In genomic region chr7:127014320-127014719, GRCm38 (mm10) we compare ENCODE assay signal across 7 mouse cellular contexts. TPM values are rescaled to one million over a fixed set of nuclear protein-coding genes. Genes with fewer than 3 reads are reported as not detected.
DNase-seq lines count a peak whose midpoint lies in the region; ATAC-seq and TF ChIP-seq lines count a peak whose summit lies in the region.

Gene Mvp (minus strand): TSS chr7:127014621.

- TF ChIP-seq CTCF in G1E (IDR thresholded peaks at IDR 0.05; ENCODE audit: low read depth, low read length), result no peak

- peak within 1 kb of the TSS; percentile 99 for H3K27ac ChIP-seq in heart, embryonic 16.5 days (ENCODE audit: low read length)

- H3K36me3 ChIP-seq in G1E (replicated peaks), result peaks cover 75% of the 10 kb centered on the region
- H3K36me3 ChIP-seq in heart, embryonic 16.5 days (ENCODE audit: control insufficient read depth, insufficient read depth), result peaks cover 11% of the 10 kb centered on the region; the same call in 1 of the 2 replicates
- no peaks in the 10 kb centered on the region; the same call in 1 of the 2 replicates for H3K36me3 ChIP-seq in splenic B cell, adult 2 months (ENCODE audit: control insufficient read depth, insufficient read depth, low read length, poor library complexity, severe bottlenecking)

- DNase-seq in G1E (ENCODE audit: low spot score), result no peak
- DNase-seq in adrenal gland, postnatal 4 days (ENCODE audit: low spot score in 2 of 2), result peak in 1 of 2 experiments; percentile 49
- DNase-seq in kidney, postnatal 14 days, result peak; percentile 84
- peak; percentile 75 for DNase-seq in splenic B cell, adult 2 months (ENCODE audit: low read depth, low spot score)

- peaks cover 86% of the 10 kb centered on the region for H3K4me1 ChIP-seq in G1E (ENCODE audit: insufficient read depth, low read depth, low read length)
- H3K4me1 ChIP-seq in heart, embryonic 16.5 days (ENCODE audit: control insufficient read depth, insufficient read depth, low read length), result peaks cover 33% of the 10 kb centered on the region

- WGBS in heart, embryonic 16.5 days, result 21% methylated on average over 11 of the region's 11 CpGs

- peak within 1 kb of the TSS; percentile 64 for H3K9ac ChIP-seq in heart, embryonic 16.5 days (ENCODE audit: low read length)

- no peaks in the 10 kb centered on the region for H3K9me3 ChIP-seq in G1E (replicated peaks)
- H3K9me3 ChIP-seq in heart, embryonic 16.5 days (replicated peaks; ENCODE audit: control insufficient read depth, low read length), result no peaks in the 10 kb centered on the region

- H3K4me3 ChIP-seq in G1E (ENCODE audit: low read depth, low read length), result peak within 1 kb of the TSS; percentile 73
- peak within 1 kb of the TSS; percentile 72 for H3K4me3 ChIP-seq in heart, embryonic 16.5 days (ENCODE audit: low read length)

- peak within 1 kb of the TSS; percentile 83 for H3K4me2 ChIP-seq in heart, embryonic 16.5 days (ENCODE audit: low read depth, low read length)

- no peaks in the 10 kb centered on the region for H3K27me3 ChIP-seq in G1E (ENCODE audit: insufficient read depth, low read length)
- no peaks in the 10 kb centered on the region for H3K27me3 ChIP-seq in heart, embryonic 16.5 days (ENCODE audit: control insufficient read depth, insufficient read depth, low read length)
- no peaks in the 10 kb centered on the region for H3K27me3 ChIP-seq in splenic B cell, adult 2 months (ENCODE audit: control insufficient read depth, insufficient read depth, low read length, poor library complexity, severe bottlenecking)

- no peak for ATAC-seq in G1E (ENCODE audit: extremely low read depth, insufficient number of reproducible peaks, low FRiP score, poor library complexity, severe bottlenecking)
- ATAC-seq in erythroid progenitor cell, adult 5-6 weeks (replicated peaks; ENCODE audit: low FRiP score, poor library complexity, severe bottlenecking), result 0 out of 2 replicates have a peak, but pooled peaks have one; percentile 21
- ATAC-seq in heart, embryonic 16.5 days (replicated peaks; ENCODE audit: extremely low read depth, insufficient read depth, low FRiP score), result no peak
- ATAC-seq in megakaryocyte, adult 5-6 weeks (ENCODE audit: poor library complexity, severe bottlenecking), result peak; percentile 37

RNA-seq across cellular contexts. Expression of gene Mvp, which starts in this region (rescaled TPM):
- total RNA-seq in G1E (2014; fragmentation: Nextera tagmentation) (5.9 and 10.6 TPM in 2 replicates), G1E (2017) (22.8 and 28.0 TPM in 2 replicates)
- 13.7 and 13.9 TPM in 2 replicates for polyA plus RNA-seq in G1E (2012)
- total RNA-seq in adrenal gland, postnatal 4 days (2021), result 10 to 100 TPM; 67.1 to 68.4 TPM
- 0.36 and 0.42 TPM in 2 replicates for total RNA-seq in erythroid progenitor cell, adult 5-6 weeks (2015; ENCODE audit: low replicate concordance)
- 6.7 and 7.7 TPM in 2 replicates for total RNA-seq in erythroid progenitor cell, adult 5-6 weeks (2017; ENCODE audit: low replicate concordance)
- 15.9 and 20.6 TPM in 2 replicates for polyA plus RNA-seq in heart, embryonic 16.5 days (2015; fragmentation: Nextera tagmentation; extraction: Ambion mirVana)
- total RNA-seq in megakaryocyte, adult 5-6 weeks (2015), result 5.6 and 6.0 TPM in 2 replicates
- total RNA-seq in megakaryocyte, adult 5-6 weeks (2017), result 48.1 and 50.6 TPM in 2 replicates

Comparison
In these comparisons a context has a peak if more than half of its experiments do, and no peak if none do; other contexts are left out.
1. ATAC-seq: peak in erythroid progenitor cell, adult 5-6 weeks (single experiment) and megakaryocyte, adult 5-6 weeks (single experiment); none in G1E (single experiment) and heart, embryonic 16.5 days (single experiment).